Mouse (Mus musculus) layer of hippocampus, adult 2 months (tissue): ENCODE measurements at regions not wholly inside any gene's neighbourhood (a gene's known extent, or its start where the extent isn't known, plus 50 kb on each side); places are given as distances from the start of the nearest gene placed in this dataset.
"Not testable (repeated sequence)": the region's sequence is repeated elsewhere in the genome, so short reads cannot be mapped to it uniquely, and the experiment has no call there.

Experiments used
- DNase-seq, 2 experiments: peaks; one replicate each; pipeline ENCODE4 v3.0.0; 2022; ENCODE audit warnings: low spot score in 2 of 2
- H3K27ac ChIP-seq: fragments of 200-600 bp; 2 replicates; pipeline ENCODE4 v1.8.1; 2022
- H3K4me3 ChIP-seq: fragments of 200-600 bp; 2 replicates; pipeline ENCODE4 v1.8.1; 2022; ENCODE audit warnings: mild to moderate bottlenecking
- CTCF ChIP-seq: fragments of 200-600 bp; conservative IDR thresholded peaks from 2 replicates; pipeline ENCODE4 v1.8.1; 2022; ENCODE audit warnings: antibody characterized with exemption, mild to moderate bottlenecking, moderate library complexity

DNA sequence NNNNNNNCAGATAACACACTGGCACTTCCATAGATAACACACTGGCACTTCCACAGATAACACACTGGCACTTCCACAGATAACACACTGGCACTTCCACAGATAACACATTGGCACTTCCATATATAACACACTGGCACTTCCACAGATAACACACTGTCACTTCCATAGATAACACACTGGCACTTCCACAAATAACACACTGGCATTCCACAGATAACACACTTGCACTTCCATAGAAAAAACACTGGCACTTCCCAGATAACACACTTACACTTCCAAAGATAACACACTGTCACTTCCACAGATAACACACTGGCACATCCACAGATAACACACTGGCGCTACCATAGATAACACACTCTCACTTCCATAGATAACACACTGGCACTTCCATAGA is 105.7 kb upstream of the Afdn start:
- not testable (repeated sequence) for H3K4me3 ChIP-seq, DNase-seq, H3K27ac ChIP-seq

DNA sequence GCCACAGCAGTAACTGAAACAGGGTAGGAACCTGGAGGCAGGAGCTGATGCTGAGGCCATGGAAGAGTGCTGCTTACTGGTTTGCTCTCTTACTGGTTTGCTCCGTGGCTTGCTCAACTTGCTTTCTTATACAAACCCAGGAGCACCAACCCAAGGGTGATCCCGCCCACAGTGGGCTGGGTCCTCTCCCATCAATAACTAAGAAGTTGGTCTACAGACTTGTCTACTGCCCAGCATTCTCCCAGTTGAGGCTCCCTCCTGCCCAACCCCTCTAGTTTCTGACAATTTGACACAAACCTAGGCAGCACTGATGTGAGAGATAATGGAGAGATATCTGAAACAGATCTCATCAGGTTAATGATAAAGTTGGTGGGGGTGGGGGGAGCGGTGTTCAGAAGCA is 104.3 kb upstream of the Afdn start:
- DNase-seq = no peak
- Histone ChIP-seq H3K27ac (peak overlapping the region; percentile 71), H3K4me3 (no peak overlapping the region; the same call in 1 of the 2 replicates)
- TF ChIP-seq CTCF = no peak

DNA sequence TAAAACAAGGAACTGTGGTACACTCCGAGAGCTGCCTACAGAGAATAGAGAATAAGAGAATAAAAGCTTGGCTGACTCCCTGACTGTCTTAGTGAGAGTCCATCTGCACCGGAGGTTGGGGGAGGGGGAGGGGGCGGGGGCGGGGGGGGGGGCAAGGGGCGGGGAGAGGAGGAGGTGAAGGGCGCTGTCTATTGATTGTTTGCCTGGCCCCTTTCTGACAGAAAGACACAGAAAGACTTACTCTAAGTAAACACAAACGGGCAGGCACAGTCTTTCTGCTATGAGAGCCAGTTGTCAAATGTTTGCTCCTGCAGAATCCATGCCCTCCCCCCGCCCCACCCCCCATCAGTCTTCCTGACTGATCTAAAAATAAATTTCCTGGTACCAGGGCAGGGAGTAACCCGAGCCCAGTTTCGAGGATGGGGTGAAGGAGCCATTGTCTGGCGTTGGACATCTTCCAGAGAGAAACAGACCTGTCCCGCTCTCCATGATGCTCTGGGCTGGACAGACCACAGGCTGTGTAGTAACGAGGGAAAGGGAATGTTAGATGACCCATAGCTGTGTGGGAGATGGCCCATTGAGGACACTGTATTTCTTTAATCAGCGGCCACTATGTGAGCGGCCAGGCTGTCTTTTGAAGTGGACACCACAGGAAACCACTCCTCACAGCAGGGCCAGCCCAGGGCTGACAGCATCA is 103.7 kb upstream of the Afdn start:
- no peak for DNase-seq
- peak overlapping the region; percentile 23 for H3K4me3 ChIP-seq
- no peak for TF ChIP-seq CTCF
- H3K27ac ChIP-seq = peak overlapping the region; percentile 77

DNA sequence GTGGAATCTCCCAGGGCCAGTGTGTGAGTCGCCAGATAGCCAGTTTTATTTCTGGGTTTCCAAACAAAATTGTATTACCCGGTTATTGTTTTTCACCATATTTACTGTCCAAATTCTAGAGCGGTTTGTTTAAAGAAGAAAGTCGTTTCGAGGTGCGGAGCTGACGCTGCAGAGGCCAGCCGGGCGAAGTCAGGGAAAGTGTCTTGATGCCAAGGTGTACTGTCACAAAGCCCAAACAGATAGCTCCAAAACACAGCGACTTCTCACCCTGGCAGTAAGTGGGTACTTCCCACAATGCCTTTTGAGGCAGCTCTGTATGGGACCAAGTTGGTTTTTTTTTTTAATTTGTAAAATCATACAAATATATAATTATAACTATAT is 103.2 kb upstream of the Afdn start:
- DNase-seq = no peak
- Histone ChIP-seq H3K27ac (peak overlapping the region; percentile 77), H3K4me3 (peak overlapping the region; percentile 23)
- no peak for TF ChIP-seq CTCF

DNA sequence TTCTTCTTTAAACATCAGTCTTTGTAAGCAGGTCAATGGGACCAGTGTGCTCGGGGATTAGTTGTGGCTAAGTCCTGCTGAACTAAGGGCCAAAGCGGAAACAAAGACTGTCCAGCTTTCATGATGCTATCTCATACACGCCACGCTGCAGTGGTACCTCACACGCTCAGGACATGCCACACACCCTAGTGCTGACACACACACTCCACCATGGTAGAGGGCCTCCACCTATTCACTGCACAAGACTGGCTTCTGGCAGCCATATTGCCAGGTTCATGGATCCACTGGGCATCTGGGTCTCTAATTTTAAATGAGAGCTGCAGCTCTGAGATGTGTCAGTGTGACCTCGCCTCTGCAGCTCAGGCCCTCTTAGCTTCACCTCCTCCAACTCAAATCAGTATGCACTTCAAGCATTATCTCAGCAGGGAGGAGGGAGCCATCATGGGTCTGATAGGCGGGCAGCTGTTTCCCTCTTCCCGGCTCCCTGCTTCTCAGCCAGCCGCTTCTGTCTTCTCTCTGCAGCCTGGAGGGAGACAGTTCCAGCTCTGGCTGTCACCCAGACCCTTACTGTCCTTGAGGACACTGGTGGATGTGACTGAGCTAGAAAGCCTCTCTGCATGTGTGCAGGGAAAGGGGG is 102.6 kb upstream of the Afdn start:
- no peak for DNase-seq
- H3K27ac ChIP-seq = peak overlapping the region; percentile 77
- TF ChIP-seq CTCF = no peak
- no peak overlapping the region for H3K4me3 ChIP-seq

DNA sequence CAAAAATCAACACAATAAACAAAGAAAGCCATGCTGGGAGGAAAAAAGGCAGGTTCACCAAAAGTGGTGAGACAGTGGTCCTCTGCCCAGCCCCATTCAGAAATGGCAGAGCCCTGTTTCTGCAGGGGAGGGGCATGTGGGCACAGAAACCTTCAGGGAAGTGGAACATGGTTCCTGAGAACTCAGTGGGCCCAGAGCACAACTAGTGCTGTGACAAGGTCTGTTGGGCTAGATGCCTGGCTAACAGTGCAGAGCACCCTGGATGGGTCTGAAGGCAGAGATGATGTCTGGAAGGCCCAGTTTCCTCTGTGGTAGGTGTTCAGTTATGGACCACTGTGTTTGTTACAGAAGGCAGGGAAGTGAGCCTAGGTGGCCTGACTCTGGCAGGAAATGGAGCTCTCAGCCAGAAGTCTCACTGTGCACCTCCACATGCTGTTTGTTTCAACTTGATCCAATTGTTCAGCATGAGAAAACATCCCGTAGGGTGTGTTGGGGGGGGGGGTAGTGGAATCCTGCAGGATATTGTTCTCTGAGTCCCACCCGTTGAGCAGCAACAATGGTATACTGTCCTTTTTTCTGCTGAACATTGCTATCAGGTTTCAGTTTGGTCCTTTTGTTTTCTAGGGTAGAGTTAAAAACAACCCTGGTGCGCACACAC is 101.9 kb upstream of the Afdn start:
- peak overlapping the region; percentile 78 for H3K27ac ChIP-seq
- DNase-seq = no peak
- TF ChIP-seq CTCF = no peak
- H3K4me3 ChIP-seq = no peak overlapping the region

DNA sequence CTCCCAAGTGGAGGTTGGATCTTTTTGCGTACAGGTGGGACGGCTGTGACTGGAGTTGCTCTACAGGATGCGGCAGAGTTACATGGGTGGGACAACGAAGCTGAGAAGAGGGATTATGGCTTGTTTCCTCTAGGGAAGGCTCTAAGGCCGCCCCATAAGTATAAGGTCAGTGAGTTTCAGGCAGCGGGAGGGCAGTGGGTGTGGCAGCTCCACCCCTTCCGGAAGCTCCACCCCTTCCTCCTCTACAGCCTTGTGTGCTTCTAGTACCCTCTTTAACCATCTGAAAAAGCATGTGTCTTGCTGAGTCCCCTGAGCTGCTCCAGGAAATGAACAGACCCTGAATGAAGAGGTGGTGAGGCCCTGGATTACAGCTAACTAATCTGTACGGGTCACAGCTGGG is 101.2 kb upstream of the Afdn start:
- no peak for TF ChIP-seq CTCF
- DNase-seq = no peak
- Histone ChIP-seq H3K4me3 (no peak overlapping the region), H3K27ac (peak overlapping the region; percentile 78)

DNA sequence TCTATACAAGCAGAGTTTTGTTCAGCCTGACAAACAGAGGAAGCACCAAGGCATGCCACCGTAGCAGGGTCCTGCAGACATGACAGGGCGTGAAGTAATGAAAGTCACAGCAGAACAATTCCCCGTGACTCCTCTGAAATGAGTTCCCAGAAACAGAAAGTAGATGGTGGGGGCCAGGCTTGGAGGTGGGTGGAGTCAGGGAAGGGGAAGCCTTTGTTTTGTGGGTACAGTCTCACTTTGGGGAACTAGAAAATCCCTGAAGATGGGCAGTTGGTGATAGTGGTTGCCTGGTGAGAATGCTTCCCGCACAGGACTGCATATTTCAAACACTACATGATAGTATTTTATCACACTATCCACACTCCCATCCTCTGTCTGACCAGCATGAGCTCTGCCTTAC is 100.4 kb upstream of the Afdn start:
- TF ChIP-seq CTCF = no peak
- no peak overlapping the region for H3K4me3 ChIP-seq
- DNase-seq = no peak
- H3K27ac ChIP-seq = peak overlapping the region; percentile 78

DNA sequence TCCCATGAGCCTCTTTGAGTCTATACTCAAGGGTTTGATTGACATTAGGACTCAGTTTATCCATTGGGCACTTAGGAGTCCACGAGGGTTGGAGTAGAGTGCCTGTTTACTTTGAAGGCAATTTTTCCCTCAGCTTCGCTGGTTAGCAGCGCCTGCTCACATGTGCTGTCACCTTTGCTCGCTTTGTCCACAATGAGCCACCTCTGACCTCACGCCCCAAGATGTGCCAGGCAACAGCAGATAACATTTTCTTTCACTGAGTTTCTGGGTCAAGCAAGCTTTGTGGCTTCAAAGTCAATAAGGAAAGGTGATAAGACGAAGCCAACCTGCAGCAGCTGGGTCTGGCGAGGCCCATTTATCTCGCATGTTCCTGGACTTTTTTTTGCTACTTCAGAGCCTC is 99.3 kb upstream of the Afdn start:
- TF ChIP-seq CTCF = no peak
- no peak overlapping the region for H3K27ac ChIP-seq
- no peak overlapping the region for H3K4me3 ChIP-seq
- DNase-seq = no peak

DNA sequence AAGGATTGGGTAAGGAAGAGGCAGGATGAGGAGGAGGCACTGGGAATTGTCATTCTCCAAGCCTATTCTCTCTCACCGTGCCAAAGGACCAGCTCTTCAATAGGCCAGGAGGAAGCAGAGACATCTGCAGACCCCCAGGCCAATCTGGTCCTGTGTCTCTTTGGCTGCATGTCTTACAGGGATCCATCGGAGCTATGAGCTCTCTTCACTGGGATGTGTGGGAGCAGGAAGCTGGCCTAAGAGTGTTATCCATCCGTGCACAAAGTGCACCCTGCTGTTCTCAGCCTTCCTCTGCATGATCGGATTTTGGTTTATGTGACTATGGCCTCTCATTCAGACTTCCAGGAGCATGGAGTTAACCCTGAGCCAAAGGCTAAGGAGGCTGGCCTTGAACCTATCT is 98.2 kb upstream of the Afdn start:
- DNase-seq = no peak
- Histone ChIP-seq H3K4me3 (no peak overlapping the region), H3K27ac (no peak overlapping the region)
- TF ChIP-seq CTCF = no peak
